Mouse (Mus musculus) ES-CJ7 (cell line): ENCODE results near the gene Zc3h18.

Source experiments
- DNase-seq: peaks from one replicate; pipeline ENCODE4 v3.0.0; 2011; ENCODE audit warnings: low read depth, low spot score

Zc3h18 gene

GRCm38 (mm10) chr8:122463651-122464640, 87.5 kb downstream of the Zc3h18 start:
- DNase-seq: no peak

DNA sequence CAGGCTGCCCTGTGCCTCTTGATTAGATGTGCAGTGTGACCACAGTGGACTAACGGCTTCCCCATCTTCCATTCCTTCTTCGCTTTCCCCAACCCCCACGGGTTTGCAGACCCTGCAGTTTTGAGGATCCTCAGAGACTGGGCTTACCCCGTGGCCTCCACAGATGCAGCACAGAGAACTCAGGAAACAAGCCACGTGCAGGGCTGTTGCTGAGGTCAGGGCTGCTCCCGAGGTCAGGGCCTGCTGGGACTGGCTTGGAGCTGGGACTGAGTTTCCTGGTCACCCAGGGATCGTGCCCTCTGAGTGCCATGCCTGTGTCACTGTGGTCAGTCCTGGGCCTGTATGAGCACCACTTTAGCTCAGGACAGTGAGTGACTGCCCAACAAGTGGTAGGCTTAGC, 88.6 kb downstream of the Zc3h18 start:
- DNase-seq: no peak
